Mouse (Mus musculus) brain, adult 10 weeks (tissue): ENCODE measurements around the gene Rnf180. TPM values are rescaled to one million over a fixed set of nuclear protein-coding genes. Genes with fewer than 3 reads are reported as not detected.

Experiments
- polyA plus RNA-seq: library from polyadenylated mRNA; stranded (reverse); fragments of 350-450 nt; fragmentation: Illumina TruSeq; extraction: RNeasy Lipid Tissue Mini Kit (QIAGEN cat#74804); gene quantifications from one replicate; pipeline ENCODE4 v1.2.3, GENCODE M21; 2015; ENCODE audit warnings: low read depth, low replicate concordance

Gene Rnf180
- 18.2 TPM for polyA plus RNA-seq

GRCm38 (mm10) chr13:105294715-105295114 lies at the start of gene Rnf180:
TSS of gene Rnf180 (minus strand) at chr13:105294815.

GRCm38 (mm10) chr13:105081862-105082261 lies 212.8 kb downstream of the Rnf180 start, which contains the start of gene 4933425L06Rik:
TSS of gene 4933425L06Rik (plus strand) at chr13:105082122.

Other genes with a start within 250 kb of the Rnf180 start
- 146 TPM for gene Rgs7bp, start 239.9 kb downstream of the Rnf180 start, polyA plus RNA-seq
- gene 4933425L06Rik, start 212.7 kb downstream of the Rnf180 start, polyA plus RNA-seq: not detected
- 10.1 TPM for gene Htr1a, start 148.8 kb upstream of the Rnf180 start, polyA plus RNA-seq